Mouse (Mus musculus) lung, embryonic 14.5 days (tissue): ENCODE results near the gene Tmem239. TPM values are rescaled to one million over a fixed set of nuclear protein-coding genes. Genes with fewer than 3 reads are reported as not detected.

Experiments
- ATAC-seq: fragments of 200-750 bp; cut with Nextera tagmentation; 2 replicates; pipeline ENCODE4 v1.8.0; 2017; ENCODE audit warnings: mild to moderate bottlenecking, moderate TSS enrichment, moderate library complexity; ENCODE audit not compliant: insufficient read depth
- DNase-seq: peaks from one replicate; pipeline ENCODE4 v3.0.0-alpha.2; 2015
- H3K27ac ChIP-seq: fragments of 300-500 bp; sonication (generic); 2 replicates; pipeline ENCODE4 v1.5.1; 2014; ENCODE audit warnings: low read depth, mild to moderate bottlenecking, moderate library complexity
- H3K27me3 ChIP-seq: fragments of 300-500 bp; sonication (generic); 2 replicates; pipeline ENCODE4 v1.6.1; 2014; ENCODE audit warnings: low read length, control low read depth; ENCODE audit not compliant: insufficient read depth
- H3K36me3 ChIP-seq: fragments of 300-500 bp; sonication (generic); 2 replicates; pipeline ENCODE4 v1.6.1; 2014; ENCODE audit warnings: control low read depth; ENCODE audit not compliant: insufficient read depth
- H3K4me1 ChIP-seq: fragments of 300-500 bp; sonication (generic); 2 replicates; pipeline ENCODE4 v1.6.1; 2014; ENCODE audit warnings: antibody characterized with exemption, control low read depth; ENCODE audit not compliant: insufficient read depth
- H3K4me2 ChIP-seq: fragments of 300-500 bp; sonication (generic); 2 replicates; pipeline ENCODE4 v1.6.1; 2014; ENCODE audit warnings: mild to moderate bottlenecking
- H3K4me3 ChIP-seq: fragments of 300-500 bp; sonication (generic); 2 replicates; pipeline ENCODE4 v1.5.1; 2014; ENCODE audit warnings: low read depth, low read length
- H3K9ac ChIP-seq: fragments of 300-500 bp; sonication (generic); 2 replicates; pipeline ENCODE4 v1.6.1; 2014
- H3K9me3 ChIP-seq: fragments of 300-500 bp; sonication (generic); 2 replicates; pipeline ENCODE4 v1.6.1; 2016; ENCODE audit warnings: low read depth, low read length, control low read depth
- CTCF ChIP-seq: IDR thresholded peaks from 2 replicates; pipeline ENCODE4 v1.5.1; 2016; ENCODE audit warnings: antibody characterized with exemption, low read depth
- WGBS: fragments of 180-500 bp; shearing (Covaris S2); extraction: QIAGEN DNeasy Blood & Tissue Kit; methylation state at CpG from one replicate; pipeline ENCODE4 v1.1.7; 2014; 5-methylcytosine and 5-hydroxymethylcytosine counted together
- polyA plus RNA-seq: library from polyadenylated mRNA; unstranded; fragments of >200 nt; fragmentation: Nextera tagmentation; extraction: Ambion mirVana; gene quantifications from 2 replicates; pipeline ENCODE4 v1.2.1, GENCODE M21; 2014

Gene Tmem239
- polyA plus RNA-seq, 1 experiment from 2014 or later: not detected

- 93% methylated on average over 11 of the region's 11 CpGs for WGBS
- H3K9ac ChIP-seq: no peak overlapping the region
- no peak for TF ChIP-seq CTCF
- no peaks in the 10 kb centered on the region for H3K9me3 ChIP-seq
- DNase-seq (no peak), ATAC-seq (no peak)
- H3K36me3 ChIP-seq: peaks cover 33% of the 10 kb centered on the region; the same call in 1 of the 2 replicates
- no peaks in the 10 kb centered on the region for H3K27me3 ChIP-seq
- H3K27ac ChIP-seq: no peak overlapping the region
- H3K4me3 ChIP-seq: no peak overlapping the region
- no peaks in the 10 kb centered on the region for H3K4me1 ChIP-seq
- no peak overlapping the region for H3K4me2 ChIP-seq
Observed at GRCm38 (mm10) chr2:130395696-130396095, 10.6 kb upstream of the Tmem239 start.

- H3K4me2 ChIP-seq: peak within 1 kb of the TSS; percentile 79
- WGBS: under 1% methylated on average over 45 of the region's 53 CpGs
- H3K4me3 ChIP-seq: peak within 1 kb of the TSS; percentile 58
- peaks cover 22% of the 10 kb centered on the region; the same call in 1 of the 2 replicates for H3K36me3 ChIP-seq
- no peak within 1 kb of the TSS; the same call in 1 of the 2 replicates for H3K27ac ChIP-seq
- ATAC-seq (peak; percentile 94), DNase-seq (peak; percentile 81)
- H3K4me1 ChIP-seq: no peaks in the 10 kb centered on the region
- peak within 1 kb of the TSS; percentile 78 for H3K9ac ChIP-seq
- no peaks in the 10 kb centered on the region for H3K9me3 ChIP-seq
- TF ChIP-seq CTCF: no peak
- no peaks in the 10 kb centered on the region for H3K27me3 ChIP-seq
Observed at GRCm38 (mm10) chr2:130397186-130397985, 8.9 kb upstream of the Tmem239 start, which contains the start of gene Cpxm1. Gene Cpxm1 (minus strand): TSS chr2:130397574.

DNA sequence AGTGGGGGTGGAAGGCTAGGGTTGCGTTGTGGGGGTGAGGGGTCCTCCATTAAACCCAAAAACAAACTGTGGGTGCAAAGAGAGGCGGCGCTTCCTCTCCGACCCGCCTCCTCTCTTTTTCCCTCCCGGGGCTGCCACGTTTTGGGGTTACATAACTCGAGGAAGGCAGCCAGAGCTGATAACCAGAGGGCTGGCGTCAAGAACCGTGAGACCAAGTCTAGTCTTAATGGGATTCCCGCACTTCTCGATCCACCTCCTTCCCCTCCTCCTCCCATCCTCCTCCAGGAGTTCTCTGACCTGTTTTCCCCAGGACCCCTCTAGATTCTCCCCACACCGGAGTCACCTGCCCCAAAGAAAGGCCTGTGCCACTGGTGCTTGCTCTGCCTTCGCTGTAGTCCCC is 8.2 kb upstream of the Tmem239 start:
- 9% methylated on average over 14 of the region's 14 CpGs for WGBS
- H3K4me3 ChIP-seq: peak overlapping the region; percentile 58
- peak overlapping the region; percentile 78; the same call in 1 of the 2 replicates for H3K9ac ChIP-seq
- H3K4me1 ChIP-seq: no peaks in the 10 kb centered on the region
- no peaks in the 10 kb centered on the region for H3K27me3 ChIP-seq
- DNase-seq: peak; percentile 63
- H3K9me3 ChIP-seq: no peaks in the 10 kb centered on the region
- ATAC-seq: peak; percentile 22
- no peak overlapping the region; the same call in 1 of the 2 replicates for H3K27ac ChIP-seq
- peaks cover 22% of the 10 kb centered on the region; the same call in 1 of the 2 replicates for H3K36me3 ChIP-seq
- H3K4me2 ChIP-seq: peak overlapping the region; percentile 79
- TF ChIP-seq CTCF: no peak

GRCm38 (mm10) chr2:130400046-130400445 is 6.2 kb upstream of the Tmem239 start:
- Histone ChIP-seq H3K9ac (no peak overlapping the region), H3K27me3 (no peaks in the 10 kb centered on the region), H3K4me2 (no peak overlapping the region), H3K27ac (no peak overlapping the region), H3K4me3 (no peak overlapping the region), H3K9me3 (no peaks in the 10 kb centered on the region), H3K36me3 (peaks cover 8% of the 10 kb centered on the region; the same call in 1 of the 2 replicates), H3K4me1 (no peaks in the 10 kb centered on the region)
- 81% methylated on average over 1 of the region's 1 CpGs for WGBS
- ATAC-seq (no peak), DNase-seq (no peak)
- TF ChIP-seq CTCF: no peak

DNA sequence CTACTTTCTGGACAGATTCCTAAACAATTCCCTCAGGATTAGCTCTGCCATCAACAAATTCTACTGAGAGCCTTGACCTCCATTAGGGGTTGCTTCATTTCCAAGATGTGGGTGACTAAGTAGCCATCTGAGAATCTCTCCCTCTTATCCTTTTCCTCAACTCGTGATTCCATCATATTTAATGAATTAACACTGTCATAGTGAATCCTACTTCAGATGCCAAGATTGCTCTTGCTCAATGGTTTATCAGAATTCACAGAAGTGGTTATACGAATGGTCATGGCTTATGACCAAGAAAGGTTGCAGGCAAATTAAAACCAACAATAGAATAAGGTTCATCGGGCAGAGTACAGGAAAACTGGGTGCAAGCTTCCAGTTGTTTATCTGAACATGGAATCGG is 4.4 kb upstream of the Tmem239 start:
- no peak for ATAC-seq
- H3K27me3 ChIP-seq: no peaks in the 10 kb centered on the region
- H3K27ac ChIP-seq: no peak overlapping the region
- no peak overlapping the region for H3K4me3 ChIP-seq
- H3K36me3 ChIP-seq: no peaks in the 10 kb centered on the region
- H3K4me2 ChIP-seq: no peak overlapping the region
- no peak for DNase-seq
- WGBS: 65% methylated on average over 4 of the region's 4 CpGs
- H3K9me3 ChIP-seq: no peaks in the 10 kb centered on the region
- no peak overlapping the region for H3K9ac ChIP-seq
- no peak for TF ChIP-seq CTCF
- H3K4me1 ChIP-seq: no peaks in the 10 kb centered on the region

DNA sequence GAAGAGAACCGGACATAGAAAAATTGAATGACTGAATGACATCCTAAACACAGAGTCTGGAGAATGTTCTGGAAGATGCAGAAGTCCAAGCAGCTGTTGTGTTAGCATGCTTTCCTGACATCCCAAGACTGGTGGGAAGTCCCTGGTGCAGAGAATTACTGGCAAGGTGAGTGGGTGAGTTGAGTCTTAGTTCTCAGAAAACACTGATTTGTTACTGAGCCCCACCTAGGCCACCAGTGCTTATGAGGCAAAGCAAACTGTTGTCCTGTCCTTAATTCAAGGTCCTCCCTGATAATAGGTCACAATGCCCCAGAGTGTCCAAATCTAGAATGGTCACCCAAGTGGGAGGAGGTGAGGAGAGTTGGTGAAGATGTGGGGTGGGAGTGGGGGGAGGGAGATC is 1.3 kb upstream of the Tmem239 start, which contains the start of the genes Gm28372 and 1700020A23Rik:
Gene Gm28372 (plus strand): TSS at position 301 of the 400 bp plus-strand sequence.
Gene 1700020A23Rik (plus strand): TSS at position 321 of the 400 bp plus-strand sequence.
- no peak for TF ChIP-seq CTCF
- no peak within 1 kb of the TSS for H3K4me3 ChIP-seq
- H3K9me3 ChIP-seq: no peaks in the 10 kb centered on the region
- no peaks in the 10 kb centered on the region for H3K4me1 ChIP-seq
- no peak within 1 kb of the TSS for H3K27ac ChIP-seq
- WGBS: 85% methylated on average over 1 of the region's 1 CpGs
- no peak within 1 kb of the TSS for H3K9ac ChIP-seq
- no peak within 1 kb of the TSS for H3K4me2 ChIP-seq
- DNase-seq (no peak), ATAC-seq (no peak)
- H3K27me3 ChIP-seq: no peaks in the 10 kb centered on the region
- no peaks in the 10 kb centered on the region for H3K36me3 ChIP-seq

DNA sequence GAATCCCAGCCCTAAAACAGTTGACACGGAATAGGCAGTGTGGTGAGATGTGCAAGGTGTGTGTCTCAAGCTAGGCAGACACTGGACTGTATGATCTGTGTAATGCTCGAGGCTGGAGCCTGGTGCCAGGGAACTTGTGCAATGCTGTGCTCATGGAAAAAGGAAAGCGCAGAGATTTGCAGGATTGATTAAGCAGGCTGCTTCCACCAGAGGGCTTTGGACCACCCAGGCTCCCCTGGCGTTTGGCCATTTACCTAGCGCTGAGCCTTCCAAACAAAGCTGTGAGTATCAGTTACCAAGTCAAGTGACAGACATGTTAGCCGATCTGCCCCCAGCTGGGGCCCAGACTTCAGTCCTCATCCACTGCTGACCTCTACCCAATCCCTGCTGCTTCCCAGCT is 1.9 kb downstream of the Tmem239 start:
- Histone ChIP-seq H3K27me3 (no peaks in the 10 kb centered on the region), H3K4me3 (no peak overlapping the region), H3K9me3 (no peaks in the 10 kb centered on the region), H3K4me1 (no peaks in the 10 kb centered on the region), H3K9ac (no peak overlapping the region), H3K4me2 (no peak overlapping the region), H3K36me3 (no peaks in the 10 kb centered on the region), H3K27ac (no peak overlapping the region)
- DNase-seq (peak; percentile 79), ATAC-seq (peak; percentile 51; the same call in 1 of the 2 replicates)
- 9% methylated on average over 6 of the region's 6 CpGs for WGBS
- no peak; the same call in 1 of the 2 replicates for TF ChIP-seq CTCF
